In the genomic region with DNA sequence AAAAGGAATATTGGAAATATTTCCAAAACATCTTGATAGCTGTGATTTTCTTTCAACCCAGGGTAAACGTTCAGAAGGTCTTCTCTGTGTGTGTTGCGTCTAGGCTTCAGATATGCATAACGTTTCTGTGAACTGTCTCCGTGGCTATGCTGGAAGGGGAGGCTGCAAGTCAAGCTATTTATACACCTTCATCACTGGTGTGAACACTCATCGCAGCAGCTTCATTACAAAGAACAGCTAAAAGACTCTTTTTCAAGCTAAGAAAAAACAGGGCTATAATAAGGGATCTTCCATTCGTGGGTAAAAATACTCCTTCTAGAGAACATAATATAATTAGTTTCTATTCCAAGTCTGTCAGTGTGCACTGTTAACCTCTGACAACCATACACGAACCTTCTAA, we compare ENCODE assay signal across 17 mouse cellular contexts. TPM values are rescaled to one million over a fixed set of nuclear protein-coding genes. Genes with fewer than 3 reads are reported as not detected.
"Had no signal": no experiment of that assay in that cellular context is flagged by ENCODE, and none has a peak within 500 bp of the region (broad histone marks: within the 10 kb centered on the region; RNA-seq: fewer than 3 reads in every experiment).

No protein-coding gene starts in this region.

- DNase-seq: liver, postnatal 0 days; lung, embryonic 14.5 days; lung, postnatal 10 days; lung, postnatal 4 days; right cerebral cortex, postnatal 14 days; thymus, adult 2 months; thymus, postnatal 25 days; thymus, postnatal 4 days had no signal

- H3K36me3 ChIP-seq: neural tube, embryonic 15.5 days; stomach, embryonic 15.5 days had no signal

- H3K4me1 ChIP-seq: stomach, embryonic 15.5 days had no signal

- H3K27me3 ChIP-seq: midbrain, embryonic 13.5 days; neural tube, embryonic 13.5 days; neural tube, embryonic 15.5 days; stomach, embryonic 15.5 days had no signal

- H3K9me3 ChIP-seq: midbrain, embryonic 10.5 days; midbrain, embryonic 13.5 days; neural tube, embryonic 13.5 days; neural tube, embryonic 15.5 days; stomach, embryonic 15.5 days had no signal

- H3K4me3 ChIP-seq: midbrain, embryonic 10.5 days; midbrain, embryonic 13.5 days; myocyte; neural tube, embryonic 13.5 days; neural tube, embryonic 15.5 days; stomach, embryonic 15.5 days had no signal

- H3K27ac ChIP-seq: midbrain, embryonic 10.5 days; midbrain, embryonic 13.5 days; neural tube, embryonic 13.5 days; neural tube, embryonic 15.5 days; stomach, embryonic 15.5 days; stomach, postnatal 0 days had no signal

- H3K9ac ChIP-seq: liver, postnatal 0 days; lung, embryonic 14.5 days; midbrain, embryonic 13.5 days; neural tube, embryonic 13.5 days; neural tube, embryonic 15.5 days; stomach, embryonic 15.5 days had no signal

- H3K4me2 ChIP-seq: lung, embryonic 14.5 days; midbrain, embryonic 13.5 days; neural tube, embryonic 13.5 days; neural tube, embryonic 15.5 days; stomach, embryonic 15.5 days had no signal

- ATAC-seq: liver, postnatal 0 days; midbrain, embryonic 13.5 days; midbrain, embryonic 16.5 days had no signal

RNA-seq across cellular contexts. Expression of a gene that starts 33.8 kb away (rescaled TPM):
- total RNA-seq: megakaryocyte-erythroid progenitor cell, adult 5-6 weeks had no signal
- polyA plus RNA-seq: myocyte had no signal
